Mouse (Mus musculus): ENCODE measurements around the gene Tbc1d24. TPM values are rescaled to one million over a fixed set of nuclear protein-coding genes. Genes with fewer than 3 reads are reported as not detected.

Gene Tbc1d24
- polyA plus RNA-seq, 1 experiment from 2014 or later, result 7.4 TPM

GRCm38 (mm10) chr17:24199252-24199651 lies 6.1 kb downstream of the Tbc1d24 start:
- WGBS, result 95% methylated on average over 4 of the region's 4 CpGs
- H3K9me3 ChIP-seq, result no peaks in the 10 kb centered on the region
- no peak overlapping the region for H3K4me3 ChIP-seq
- no peak overlapping the region for H3K4me2 ChIP-seq
- no peak for ATAC-seq (ENCODE audit: insufficient number of reproducible peaks, low FRiP score, low TSS enrichment, low read depth)
- H3K27ac ChIP-seq, result no peak overlapping the region
- peaks cover 7% of the 10 kb centered on the region for H3K4me1 ChIP-seq
- no peaks in the 10 kb centered on the region for H3K27me3 ChIP-seq
- H3K36me3 ChIP-seq, result no peaks in the 10 kb centered on the region
- no peak overlapping the region for H3K9ac ChIP-seq

- no peaks in the 10 kb centered on the region for H3K9me3 ChIP-seq
- H3K9ac ChIP-seq, result no peak overlapping the region
- H3K4me2 ChIP-seq, result no peak overlapping the region
- whole genome bisulfite sequencing, result 66% methylated on average over 15 of the region's 15 CpGs
- H3K27me3 ChIP-seq, result no peaks in the 10 kb centered on the region
- H3K4me1 ChIP-seq, result no peaks in the 10 kb centered on the region
- H3K27ac ChIP-seq, result no peak overlapping the region
- no peak for ATAC-seq (ENCODE audit: insufficient number of reproducible peaks, low FRiP score, low TSS enrichment, low read depth)
- no peak overlapping the region for H3K4me3 ChIP-seq
- no peaks in the 10 kb centered on the region for H3K36me3 ChIP-seq
These were observed 8.1 kb downstream of the Tbc1d24 start for GRCm38 (mm10) chr17:24197032-24197824.

- ATAC-seq (ENCODE audit: insufficient number of reproducible peaks, low FRiP score, low TSS enrichment, low read depth), result no peak
- no peak overlapping the region for H3K4me2 ChIP-seq
- 67% methylated on average over 2 of the region's 2 CpGs for WGBS
These were observed 10.0 kb downstream of the Tbc1d24 start for GRCm38 (mm10) chr17:24195349-24195748.

GRCm38 (mm10) chr17:24193769-24194168 lies 11.6 kb downstream of the Tbc1d24 start:
- H3K4me3 ChIP-seq, result no peak overlapping the region
- no peak overlapping the region for H3K9ac ChIP-seq
- no peak for ATAC-seq (ENCODE audit: insufficient number of reproducible peaks, low FRiP score, low TSS enrichment, low read depth)
- H3K4me2 ChIP-seq, result no peak overlapping the region
- no peaks in the 10 kb centered on the region for H3K27me3 ChIP-seq
- no peaks in the 10 kb centered on the region for H3K36me3 ChIP-seq
- no peaks in the 10 kb centered on the region for H3K4me1 ChIP-seq
- no peak overlapping the region for H3K27ac ChIP-seq
- no peaks in the 10 kb centered on the region for H3K9me3 ChIP-seq
- WGBS, result 74% methylated on average over 5 of the region's 5 CpGs

More at GRCm38 (mm10) chr17:24195349-24195748, 10.0 kb downstream of the Tbc1d24 start:
- Histone ChIP-seq H3K36me3 (no peaks in the 10 kb centered on the region), H3K4me3 (no peak overlapping the region), H3K4me1 (no peaks in the 10 kb centered on the region), H3K9me3 (no peaks in the 10 kb centered on the region), H3K27me3 (no peaks in the 10 kb centered on the region), H3K27ac (no peak overlapping the region), H3K9ac (no peak overlapping the region)

- no peak overlapping the region for H3K4me2 ChIP-seq
- H3K36me3 ChIP-seq, result no peaks in the 10 kb centered on the region
- H3K4me1 ChIP-seq, result no peaks in the 10 kb centered on the region
- H3K27me3 ChIP-seq, result no peaks in the 10 kb centered on the region
- ATAC-seq (ENCODE audit: insufficient number of reproducible peaks, low FRiP score, low TSS enrichment, low read depth), result no peak
- no peaks in the 10 kb centered on the region for H3K9me3 ChIP-seq
- WGBS, result 76% methylated on average over 8 of the region's 8 CpGs
- no peak overlapping the region for H3K4me3 ChIP-seq
- no peak overlapping the region for H3K9ac ChIP-seq
- no peak overlapping the region for H3K27ac ChIP-seq
These were observed 12.1 kb downstream of the Tbc1d24 start for GRCm38 (mm10) chr17:24193268-24193667.

GRCm38 (mm10) chr17:24192848-24193247 lies 12.5 kb downstream of the Tbc1d24 start:
- Histone ChIP-seq H3K27me3 (no peaks in the 10 kb centered on the region), H3K36me3 (no peaks in the 10 kb centered on the region; the same call in 1 of the 2 replicates), H3K4me3 (no peak overlapping the region), H3K27ac (no peak overlapping the region), H3K9me3 (no peaks in the 10 kb centered on the region), H3K4me2 (no peak overlapping the region), H3K9ac (no peak overlapping the region), H3K4me1 (no peaks in the 10 kb centered on the region)
- no peak for ATAC-seq (ENCODE audit: insufficient number of reproducible peaks, low FRiP score, low TSS enrichment, low read depth)
- 64% methylated on average over 8 of the region's 8 CpGs for WGBS

- Histone ChIP-seq H3K4me3 (no peak overlapping the region), H3K27ac (no peak overlapping the region), H3K9ac (no peak overlapping the region), H3K36me3 (no peaks in the 10 kb centered on the region; the same call in 1 of the 2 replicates), H3K4me1 (no peaks in the 10 kb centered on the region), H3K27me3 (no peaks in the 10 kb centered on the region), H3K9me3 (no peaks in the 10 kb centered on the region), H3K4me2 (no peak overlapping the region)
- ATAC-seq (ENCODE audit: insufficient number of reproducible peaks, low FRiP score, low TSS enrichment, low read depth), result no peak
- 68% methylated on average over 4 of the region's 4 CpGs for WGBS
These were observed 13.9 kb downstream of the Tbc1d24 start for GRCm38 (mm10) chr17:24191481-24191880.

GRCm38 (mm10) chr17:24190934-24191333 lies 14.4 kb downstream of the Tbc1d24 start:
- Histone ChIP-seq H3K4me1 (no peaks in the 10 kb centered on the region), H3K9me3 (no peaks in the 10 kb centered on the region), H3K4me2 (no peak overlapping the region), H3K36me3 (no peaks in the 10 kb centered on the region; the same call in none of the 2 replicates), H3K27me3 (no peaks in the 10 kb centered on the region), H3K9ac (no peak overlapping the region), H3K27ac (no peak overlapping the region), H3K4me3 (no peak overlapping the region)
- 93% methylated on average over 2 of the region's 2 CpGs for WGBS
- no peak for ATAC-seq (ENCODE audit: insufficient number of reproducible peaks, low FRiP score, low TSS enrichment, low read depth)

- Histone ChIP-seq H3K27ac (no peak overlapping the region), H3K4me2 (no peak overlapping the region), H3K27me3 (no peaks in the 10 kb centered on the region), H3K9ac (no peak overlapping the region), H3K9me3 (no peaks in the 10 kb centered on the region), H3K36me3 (peaks cover 4% of the 10 kb centered on the region; the same call in 1 of the 2 replicates), H3K4me1 (peaks cover 8% of the 10 kb centered on the region; the same call in 1 of the 2 replicates), H3K4me3 (no peak overlapping the region)
- 69% methylated on average over 3 of the region's 3 CpGs for WGBS
- ATAC-seq (ENCODE audit: insufficient number of reproducible peaks, low FRiP score, low TSS enrichment, low read depth), result no peak
These were observed 31.1 kb downstream of the Tbc1d24 start for GRCm38 (mm10) chr17:24174259-24174658.

- Histone ChIP-seq H3K36me3 (no peaks in the 10 kb centered on the region), H3K4me3 (no peak overlapping the region), H3K27ac (no peak overlapping the region), H3K4me1 (peaks cover 10% of the 10 kb centered on the region; the same call in 1 of the 2 replicates), H3K9me3 (no peaks in the 10 kb centered on the region), H3K4me2 (no peak overlapping the region), H3K9ac (no peak overlapping the region), H3K27me3 (no peaks in the 10 kb centered on the region)
- no peak for ATAC-seq (ENCODE audit: insufficient number of reproducible peaks, low FRiP score, low TSS enrichment, low read depth)
- 4% methylated on average over 3 of the region's 3 CpGs for WGBS
These were observed 31.9 kb downstream of the Tbc1d24 start for GRCm38 (mm10) chr17:24173423-24173822.

- 80% methylated on average over 4 of the region's 4 CpGs for WGBS
- H3K36me3 ChIP-seq, result peaks cover 11% of the 10 kb centered on the region
- H3K9ac ChIP-seq, result no peak overlapping the region
- H3K9me3 ChIP-seq, result no peaks in the 10 kb centered on the region
- ATAC-seq (ENCODE audit: insufficient number of reproducible peaks, low FRiP score, low TSS enrichment, low read depth), result no peak
- no peaks in the 10 kb centered on the region for H3K27me3 ChIP-seq
- H3K4me1 ChIP-seq, result peaks cover 20% of the 10 kb centered on the region
- no peak overlapping the region for H3K4me3 ChIP-seq
- H3K27ac ChIP-seq, result no peak overlapping the region
- H3K4me2 ChIP-seq, result no peak overlapping the region
These were observed 33.6 kb downstream of the Tbc1d24 start for GRCm38 (mm10) chr17:24171738-24172137.

GRCm38 (mm10) chr17:24170729-24171128 lies 34.6 kb downstream of the Tbc1d24 start:
- Histone ChIP-seq H3K27me3 (no peaks in the 10 kb centered on the region), H3K4me1 (peaks cover 20% of the 10 kb centered on the region), H3K4me3 (no peak overlapping the region), H3K9me3 (no peaks in the 10 kb centered on the region), H3K27ac (no peak overlapping the region), H3K9ac (no peak overlapping the region), H3K4me2 (no peak overlapping the region), H3K36me3 (peaks cover 15% of the 10 kb centered on the region)
- WGBS, result 80% methylated on average over 5 of the region's 5 CpGs
- no peak for ATAC-seq (ENCODE audit: insufficient number of reproducible peaks, low FRiP score, low TSS enrichment, low read depth)
